Mouse (Mus musculus) thymus, adult 2 months (tissue): ENCODE data around the gene Gm5414. TPM values are rescaled to one million over a fixed set of nuclear protein-coding genes. Genes with fewer than 3 reads are reported as not detected.

Source experiments
- DNase-seq: peaks from one replicate; pipeline ENCODE4 v3.0.0; 2021
- H3K27ac ChIP-seq: fragments of 200-500 bp; 2 replicates; pipeline ENCODE4 v1.5.1; 2012; ENCODE audit warnings: low read length, control low read depth; ENCODE audit not compliant: control insufficient read depth, insufficient read depth
- H3K27me3 ChIP-seq: fragments of 200-500 bp; 2 replicates; pipeline ENCODE4 v1.6.1; 2012; ENCODE audit warnings: mild to moderate bottlenecking, low read length, moderate library complexity, mixed read lengths; ENCODE audit not compliant: control insufficient read depth, insufficient read depth
- H3K36me3 ChIP-seq: fragments of 200-500 bp; 2 replicates; pipeline ENCODE4 v1.6.1; 2012; ENCODE audit warnings: mild to moderate bottlenecking, low read length, moderate library complexity; ENCODE audit not compliant: control insufficient read depth, insufficient read depth
- H3K4me1 ChIP-seq: fragments of 200-500 bp; replicated peaks from 2 replicates; pipeline ENCODE4 v1.6.1; 2012; ENCODE audit warnings: low read length; ENCODE audit not compliant: control insufficient read depth, insufficient read depth
- H3K4me3 ChIP-seq: fragments of 200-500 bp; 2 replicates; pipeline ENCODE4 v1.5.1; 2012; ENCODE audit warnings: mild to moderate bottlenecking, low read length, control low read depth, moderate library complexity; ENCODE audit not compliant: control insufficient read depth, insufficient read depth
- CTCF ChIP-seq: fragments of 200-500 bp; IDR thresholded peaks from 2 replicates; pipeline ENCODE4 v1.5.1; 2012; ENCODE audit warnings: mild to moderate bottlenecking, control low read depth, low read length, moderate library complexity, borderline replicate concordance; ENCODE audit not compliant: control insufficient read depth, poor library complexity, insufficient read depth; ENCODE audit errors: extremely low read depth
- POLR2A ChIP-seq: fragments of 200-500 bp; IDR thresholded peaks from 2 replicates; pipeline ENCODE4 v1.6.1; 2012; ENCODE audit warnings: mild to moderate bottlenecking, low read length, control low read depth, moderate library complexity; ENCODE audit not compliant: control insufficient read depth, poor library complexity, insufficient read depth; ENCODE audit errors: extremely low read depth
- WGBS: fragments of 180-500 bp; shearing (Covaris S2); methylation state at CpG from one replicate; pipeline ENCODE4 v1.1.7; 2018; 5-methylcytosine and 5-hydroxymethylcytosine counted together
- polyA plus RNA-seq: library from polyadenylated mRNA; depleted of rRNA; stranded (reverse); fragments of >200 nt; gene quantifications from 2 replicates; pipeline ENCODE4 v1.2.3, GENCODE M21; 2012; rRNA removed

Gm5414 gene
- polyA plus RNA-seq, 1 experiment = not detected

DNA sequence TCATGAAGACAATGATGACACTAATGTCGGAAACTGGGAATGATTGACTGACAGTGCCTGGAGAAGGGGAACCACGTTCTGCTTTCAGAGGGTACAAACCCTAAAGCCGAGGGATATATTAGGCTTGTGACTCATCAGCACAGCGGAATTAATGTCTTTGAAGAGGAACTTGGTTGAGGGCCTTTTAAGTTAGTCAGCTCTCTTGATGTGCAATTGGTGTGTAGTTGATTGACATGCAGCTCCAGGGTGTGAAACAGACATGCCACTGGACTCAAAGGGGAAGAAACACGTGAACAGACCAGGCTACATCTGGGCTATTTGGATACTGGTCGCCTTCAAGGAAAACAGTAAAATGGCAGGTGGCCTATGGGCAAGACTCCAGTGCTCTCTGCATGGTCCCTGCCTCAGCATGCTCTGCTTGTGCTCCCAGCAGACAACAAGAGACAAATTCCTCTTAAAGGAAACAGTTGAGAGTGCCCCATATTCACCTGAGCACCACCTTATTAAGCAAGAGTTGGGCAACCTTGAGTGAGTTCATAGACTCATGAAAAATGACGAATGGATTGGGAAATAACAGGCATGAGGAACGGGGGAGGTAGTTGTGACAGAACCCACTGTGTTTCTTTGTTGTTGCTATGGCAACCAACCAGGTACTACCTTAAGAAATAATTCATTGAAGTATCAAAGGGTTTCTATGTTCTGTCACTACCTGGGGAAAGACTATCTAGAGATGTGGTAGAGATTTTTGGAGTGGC lies 44.6 kb downstream of the Gm5414 start:
- H3K27me3 ChIP-seq = no peaks in the 10 kb centered on the region
- H3K27ac ChIP-seq = no peak overlapping the region
- no peak for TF ChIP-seq POLR2A
- no peak for TF ChIP-seq CTCF
- DNase-seq = no peak
- WGBS = 72% methylated on average over 8 of the region's 8 CpGs
- H3K36me3 ChIP-seq = no peaks in the 10 kb centered on the region
- H3K4me3 ChIP-seq = no peak overlapping the region
- no peaks in the 10 kb centered on the region for H3K4me1 ChIP-seq

DNA sequence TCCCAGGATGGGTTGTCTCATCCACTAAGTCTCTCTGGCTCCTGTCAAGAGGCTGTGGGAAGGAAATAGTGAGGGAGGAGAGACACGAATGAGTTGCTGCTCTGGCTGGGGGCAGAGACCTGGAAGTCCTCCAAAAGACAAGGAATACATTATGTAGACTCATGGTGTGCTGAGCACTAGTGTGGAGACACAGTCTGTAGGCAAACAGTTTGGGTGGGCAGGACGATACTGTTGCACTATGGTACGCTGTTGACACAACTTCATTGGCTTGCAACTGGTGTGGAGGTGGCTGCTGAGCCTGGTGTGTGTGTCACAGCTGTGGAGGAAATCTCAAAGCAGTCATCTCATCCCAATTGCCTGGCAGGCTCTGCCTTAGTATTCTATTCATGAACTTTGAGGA lies 46.3 kb downstream of the Gm5414 start:
- no peaks in the 10 kb centered on the region for H3K36me3 ChIP-seq
- no peaks in the 10 kb centered on the region for H3K4me1 ChIP-seq
- no peak overlapping the region for H3K4me3 ChIP-seq
- H3K27ac ChIP-seq = no peak overlapping the region
- no peaks in the 10 kb centered on the region for H3K27me3 ChIP-seq
- no peak for DNase-seq
- 79% methylated on average over 3 of the region's 3 CpGs for whole genome bisulfite sequencing
- no peak for TF ChIP-seq POLR2A
- no peak for TF ChIP-seq CTCF

DNA sequence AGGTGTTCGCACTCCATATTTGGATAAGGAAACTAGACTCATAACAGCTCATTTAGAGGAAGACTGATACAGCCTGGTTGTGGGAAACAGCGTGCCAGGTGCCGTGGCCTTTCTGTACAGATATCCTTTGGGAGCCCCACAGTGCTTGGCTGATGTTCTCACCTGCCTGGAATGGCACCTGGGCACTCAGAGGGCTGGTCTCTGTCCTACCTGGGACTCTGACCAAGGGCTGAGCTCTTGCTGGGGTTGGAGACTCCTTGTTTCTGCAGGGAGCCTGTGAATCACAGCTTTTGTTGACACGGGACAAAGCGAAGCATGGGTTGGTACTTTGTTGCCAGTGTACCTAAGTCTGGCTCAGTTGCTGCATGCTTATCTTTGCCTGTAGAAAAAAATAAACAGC lies 52.5 kb downstream of the Gm5414 start:
- TF ChIP-seq POLR2A (no peak), CTCF (no peak)
- WGBS = 77% methylated on average over 5 of the region's 5 CpGs

More for the DNA sequence above, 52.5 kb downstream of the Gm5414 start:
- no peak for DNase-seq
- Histone ChIP-seq H3K36me3 (no peaks in the 10 kb centered on the region), H3K27me3 (no peaks in the 10 kb centered on the region), H3K4me3 (no peak overlapping the region), H3K27ac (no peak overlapping the region), H3K4me1 (no peaks in the 10 kb centered on the region)

Other genes with a start within 250 kb of the Gm5414 start
- gene Krt7, start 217.1 kb downstream of the Gm5414 start, polyA plus RNA-seq = 20.8 and 28.3 TPM in 2 replicates
- gene Krt87, start 189.4 kb downstream of the Gm5414 start, polyA plus RNA-seq = 0.57 and 0.77 TPM in 2 replicates
- gene Krt88, start 180.4 kb downstream of the Gm5414 start, polyA plus RNA-seq = not detected in 2 replicates
- gene Krt81, start 164.4 kb downstream of the Gm5414 start, polyA plus RNA-seq = 0.56 and 0.66 TPM in 2 replicates
- gene Krt86, start 154.7 kb downstream of the Gm5414 start, polyA plus RNA-seq = 0.18 and 0.35 TPM in 2 replicates
- 0.92 and 1.8 TPM in 2 replicates for gene Krt83, start 136.7 kb downstream of the Gm5414 start, polyA plus RNA-seq
- gene Gm49425, start 110.9 kb downstream of the Gm5414 start, polyA plus RNA-seq = 0.17 and 0.24 TPM in 2 replicates
- gene Krt84, start 95.4 kb downstream of the Gm5414 start, polyA plus RNA-seq = 2.2 and 2.9 TPM in 2 replicates
- 0.05 and 0.13 TPM in 2 replicates for gene Krt82, start 77.5 kb downstream of the Gm5414 start, polyA plus RNA-seq
- gene Krt90, start 65.2 kb downstream of the Gm5414 start, polyA plus RNA-seq = 0.09 and 0.16 TPM in 2 replicates
- 0.49 and 0.82 TPM in 2 replicates for gene Krt75, start 54.3 kb downstream of the Gm5414 start, polyA plus RNA-seq
- not detected in 2 replicates for gene Gm5478, start 19.2 kb upstream of the Gm5414 start, polyA plus RNA-seq
- 0.68 and 1.1 TPM in 2 replicates for gene Krt6b, start 52.1 kb upstream of the Gm5414 start, polyA plus RNA-seq
- 2.3 and 2.4 TPM in 2 replicates for gene Krt6a, start 66.1 kb upstream of the Gm5414 start, polyA plus RNA-seq
- gene Krt5, start 84.7 kb upstream of the Gm5414 start, polyA plus RNA-seq = 154 and 184 TPM in 2 replicates
- 1.5 and 2.0 TPM in 2 replicates for gene Krt71, start 114.9 kb upstream of the Gm5414 start, polyA plus RNA-seq
- gene Krt72, start 158.3 kb upstream of the Gm5414 start, polyA plus RNA-seq = 0.08 and 0.34 TPM in 2 replicates
- gene Krt73, start 174.2 kb upstream of the Gm5414 start, polyA plus RNA-seq = 0.56 and 0.61 TPM in 2 replicates
- 0.16 TPM in 1 of 2 replicates, not detected in the other for gene Krt2, start 190.0 kb upstream of the Gm5414 start, polyA plus RNA-seq
- gene Krt1, start 222.6 kb upstream of the Gm5414 start, polyA plus RNA-seq = 1.1 and 1.7 TPM in 2 replicates
- 2.6 and 2.7 TPM in 2 replicates for gene Krt77, start 241.5 kb upstream of the Gm5414 start, polyA plus RNA-seq